Mouse (Mus musculus) embryonic facial prominence, embryonic 14.5 days (tissue): ENCODE results near the gene Chac1. TPM values are rescaled to one million over a fixed set of nuclear protein-coding genes. Genes with fewer than 3 reads are reported as not detected.
A peak's percentile ranks its signal among the peaks of the same experiment; 100 is the strongest.

Experiments used
- ATAC-seq: fragments of 200-750 bp; cut with Nextera tagmentation; 2 replicates; pipeline ENCODE4 v1.8.0; 2017; ENCODE audit warnings: low read depth, moderate number of reproducible peaks, moderate TSS enrichment
- DNase-seq: peaks from one replicate; pipeline ENCODE4 v3.0.0-alpha.2; 2015; ENCODE audit warnings: low spot score
- H3K27ac ChIP-seq: fragments of 300-500 bp; sonication (generic); replicated peaks from 2 replicates; pipeline ENCODE4 v1.5.1; 2014; ENCODE audit warnings: low read depth, mild to moderate bottlenecking, low read length, moderate library complexity
- H3K27me3 ChIP-seq: fragments of 300-500 bp; sonication (generic); replicated peaks from 2 replicates; pipeline ENCODE4 v1.6.1; 2014; ENCODE audit warnings: low read length; ENCODE audit not compliant: control insufficient read depth, insufficient read depth
- H3K36me3 ChIP-seq: fragments of 300-500 bp; sonication (generic); 2 replicates; pipeline ENCODE4 v1.6.1; 2014; ENCODE audit warnings: low read length, mixed read lengths; ENCODE audit not compliant: control insufficient read depth, insufficient read depth
- H3K4me1 ChIP-seq: fragments of 300-500 bp; sonication (generic); 2 replicates; pipeline ENCODE4 v1.6.1; 2014; ENCODE audit warnings: antibody characterized with exemption, low read length; ENCODE audit not compliant: control insufficient read depth, insufficient read depth
- H3K4me2 ChIP-seq: fragments of 300-500 bp; sonication (generic); 2 replicates; pipeline ENCODE4 v1.6.1; 2014; ENCODE audit warnings: low read depth, mild to moderate bottlenecking, low read length, moderate library complexity, mixed read lengths
- H3K4me3 ChIP-seq: fragments of 300-500 bp; sonication (generic); 2 replicates; pipeline ENCODE4 v1.5.1; 2014; ENCODE audit warnings: low read depth, mild to moderate bottlenecking, low read length
- H3K9ac ChIP-seq: fragments of 300-500 bp; sonication (generic); 2 replicates; pipeline ENCODE4 v1.6.1; 2014; ENCODE audit warnings: low read depth, mild to moderate bottlenecking, low read length, moderate library complexity, mixed read lengths
- H3K9me3 ChIP-seq: fragments of 300-500 bp; sonication (generic); 2 replicates; pipeline ENCODE4 v1.6.1; 2016; ENCODE audit warnings: low read length; ENCODE audit not compliant: control insufficient read depth
- WGBS: fragments of 180-500 bp; shearing (Covaris S2); extraction: QIAGEN DNeasy Blood & Tissue Kit; methylation state at CpG from one replicate; pipeline ENCODE4 v1.1.7; 2014; 5-methylcytosine and 5-hydroxymethylcytosine counted together
- polyA plus RNA-seq: library from polyadenylated mRNA; unstranded; fragments of >200 nt; fragmentation: Nextera tagmentation; extraction: Ambion mirVana; gene quantifications from 2 replicates; pipeline ENCODE4 v1.2.1, GENCODE M21; 2014

Gene Chac1
- 1.4 and 1.7 TPM in 2 replicates for polyA plus RNA-seq

DNA sequence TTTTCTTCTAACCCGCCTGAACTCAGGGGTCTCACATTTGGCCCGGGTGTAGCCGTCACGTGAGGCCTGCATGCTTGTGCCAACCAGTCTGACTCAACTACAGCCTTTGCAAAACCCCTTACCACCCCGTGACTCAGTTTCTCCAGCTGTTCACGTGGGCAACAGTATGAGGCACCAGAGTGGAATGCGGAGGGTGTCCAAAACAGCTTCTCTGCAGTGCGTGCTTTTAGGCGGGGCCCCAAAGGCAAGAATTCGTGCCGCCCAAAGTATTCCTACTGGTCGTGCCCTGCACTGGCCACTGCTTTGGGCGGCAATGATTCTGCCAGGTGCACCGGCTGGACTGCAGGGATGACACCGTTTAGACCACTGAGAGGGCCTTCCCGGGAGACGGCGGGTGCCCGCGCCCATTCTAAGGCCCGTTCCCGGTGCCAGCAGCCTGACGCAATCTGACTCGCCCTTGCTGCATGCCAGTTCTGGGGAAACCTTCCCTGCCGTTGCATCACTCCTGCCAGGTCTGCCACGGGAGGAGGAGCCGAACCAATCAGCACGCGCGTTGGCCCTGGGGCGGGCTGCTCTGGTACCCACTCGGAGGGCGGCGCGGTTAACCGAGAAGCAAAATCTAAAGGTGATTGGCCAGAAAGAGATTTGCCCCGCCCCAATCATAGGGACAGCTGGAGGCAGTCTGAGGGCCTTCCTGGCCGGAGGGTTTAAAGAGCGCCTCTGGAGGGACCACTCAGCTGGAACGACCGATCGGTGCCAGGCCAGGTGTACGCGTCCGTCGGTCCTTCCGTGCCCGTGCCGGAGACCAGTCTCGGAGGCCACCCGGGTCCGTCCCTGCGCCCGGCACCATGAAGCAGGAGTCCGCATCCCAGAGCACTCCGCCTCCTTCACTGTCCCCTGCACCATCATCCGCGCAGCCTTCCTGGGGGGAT is at the start of gene Chac1:
TSS of gene Chac1 (plus strand) at position 675 of the 932 bp plus-strand sequence.
- Histone ChIP-seq H3K4me1 (peaks cover 5% of the 10 kb centered on the region), H3K4me2 (peak within 1 kb of the TSS; percentile 87), H3K27me3 (peaks cover 13% of the 10 kb centered on the region), H3K36me3 (no peaks in the 10 kb centered on the region), H3K9me3 (no peaks in the 10 kb centered on the region), H3K9ac (peak within 1 kb of the TSS; percentile 67), H3K27ac (no peak within 1 kb of the TSS), H3K4me3 (peak within 1 kb of the TSS; percentile 54)
- ATAC-seq: peak; percentile 96
- WGBS: 4% methylated on average over 51 of the region's 58 CpGs
- peak; percentile 91 for DNase-seq

DNA sequence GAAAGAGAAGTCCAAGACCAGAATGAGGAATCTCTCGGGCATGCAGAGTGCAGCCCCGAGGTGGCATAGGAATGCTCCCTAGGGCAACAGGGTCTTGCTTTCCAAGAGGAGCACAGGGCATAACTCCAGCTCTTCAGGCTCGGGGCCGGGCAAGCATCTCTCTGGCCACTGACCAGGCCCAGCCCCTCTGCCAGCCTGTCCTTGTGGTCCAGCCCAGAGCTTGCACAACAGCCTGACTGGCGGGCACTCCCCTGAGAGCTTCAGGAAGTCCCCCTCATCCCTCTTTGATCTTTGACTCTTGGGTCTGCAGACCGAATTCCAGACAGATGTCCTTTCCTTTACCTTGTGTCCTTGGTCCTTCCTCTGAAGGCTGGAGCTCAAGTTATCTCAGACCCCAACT is 48.2 kb upstream of the Chac1 start:
- Histone ChIP-seq H3K27me3 (no peaks in the 10 kb centered on the region), H3K9ac (no peak overlapping the region), H3K9me3 (no peaks in the 10 kb centered on the region), H3K4me2 (no peak overlapping the region), H3K36me3 (peaks cover 19% of the 10 kb centered on the region), H3K4me3 (no peak overlapping the region), H3K27ac (no peak overlapping the region), H3K4me1 (peaks cover 6% of the 10 kb centered on the region; the same call in 1 of the 2 replicates)
- WGBS: 67% methylated on average over 6 of the region's 6 CpGs
- no peak for ATAC-seq
- DNase-seq: no peak

DNA sequence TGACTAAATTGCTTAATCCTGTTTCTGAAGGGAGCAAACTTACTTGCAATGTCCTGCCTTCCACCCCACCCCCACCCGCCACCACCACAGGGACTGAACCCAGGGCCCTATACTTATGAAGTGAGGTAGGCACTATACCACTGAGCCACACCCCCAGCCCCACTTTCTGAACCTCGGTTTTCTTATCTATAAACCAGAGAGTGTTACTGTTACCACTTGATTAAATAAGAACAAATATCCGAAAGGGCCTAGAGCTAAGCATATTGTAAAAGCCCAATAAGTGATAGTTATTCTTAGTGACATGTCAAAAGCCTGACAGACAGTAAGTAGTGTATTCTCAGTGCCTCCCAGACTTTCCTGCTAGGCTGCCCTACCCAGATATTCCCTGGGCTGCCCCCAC is 46.6 kb upstream of the Chac1 start:
- no peaks in the 10 kb centered on the region for H3K9me3 ChIP-seq
- DNase-seq (no peak), ATAC-seq (no peak)
- H3K27me3 ChIP-seq: no peaks in the 10 kb centered on the region
- no peak overlapping the region for H3K27ac ChIP-seq
- no peak overlapping the region for H3K9ac ChIP-seq
- no peak overlapping the region for H3K4me3 ChIP-seq
- 49% methylated on average over 3 of the region's 3 CpGs for WGBS
- no peak overlapping the region for H3K4me2 ChIP-seq
- peaks cover 6% of the 10 kb centered on the region; the same call in 1 of the 2 replicates for H3K4me1 ChIP-seq
- H3K36me3 ChIP-seq: 0 out of 2 replicates have a peak, but pooled peaks cover 4% of the 10 kb centered on the region

DNA sequence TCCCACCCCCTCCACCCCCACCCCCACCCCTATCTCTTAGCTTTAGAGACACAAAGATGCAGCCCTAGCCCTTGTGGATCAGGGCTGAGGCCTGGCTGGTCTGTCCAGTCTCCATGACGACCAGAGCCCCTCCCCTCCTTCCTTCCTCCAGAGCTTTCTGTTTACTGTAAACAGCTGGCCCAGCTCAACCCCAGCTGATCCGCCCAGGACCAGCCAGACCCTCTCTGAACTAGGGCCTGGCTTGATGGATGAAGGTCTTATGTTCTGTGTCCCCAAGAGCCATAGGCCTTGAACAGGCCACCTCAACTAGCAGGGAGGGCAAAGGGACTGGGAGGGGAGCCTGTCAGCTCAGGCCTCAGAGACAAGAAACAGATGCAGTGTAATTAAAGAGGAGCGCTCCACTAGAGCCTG is 46.2 kb upstream of the Chac1 start:
- Histone ChIP-seq H3K4me2 (no peak overlapping the region), H3K4me1 (peaks cover 6% of the 10 kb centered on the region; the same call in 1 of the 2 replicates), H3K9me3 (no peaks in the 10 kb centered on the region), H3K4me3 (no peak overlapping the region), H3K27ac (no peak overlapping the region), H3K9ac (no peak overlapping the region), H3K27me3 (no peaks in the 10 kb centered on the region), H3K36me3 (no peaks in the 10 kb centered on the region)
- DNase-seq: no peak
- ATAC-seq: peak; percentile 42; the same call in 1 of the 2 replicates
- 14% methylated on average over 3 of the region's 3 CpGs for WGBS

DNA sequence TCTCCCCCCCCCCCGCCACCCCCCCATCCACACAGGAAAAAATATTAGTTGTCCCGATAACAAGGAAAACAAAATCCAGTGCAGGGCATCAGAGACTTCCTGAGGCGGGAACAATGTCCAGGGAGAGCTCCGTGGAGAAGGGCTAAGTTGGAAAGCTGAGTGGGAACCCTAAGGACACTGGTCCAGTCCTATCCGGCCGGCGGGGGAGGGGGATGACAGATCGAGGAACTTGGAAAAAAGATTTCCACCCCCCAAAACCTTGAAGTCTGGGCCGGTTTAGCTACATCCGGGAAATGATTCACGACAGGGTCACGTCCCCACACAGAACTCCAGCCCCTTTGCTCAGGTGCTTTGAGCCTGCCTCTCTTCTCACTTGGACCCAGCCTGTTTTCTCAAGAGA is 39.5 kb upstream of the Chac1 start:
- DNase-seq: no peak
- Histone ChIP-seq H3K9ac (no peak overlapping the region), H3K4me3 (no peak overlapping the region), H3K4me1 (no peaks in the 10 kb centered on the region), H3K27me3 (no peaks in the 10 kb centered on the region), H3K36me3 (no peaks in the 10 kb centered on the region), H3K9me3 (no peaks in the 10 kb centered on the region), H3K4me2 (no peak overlapping the region), H3K27ac (no peak overlapping the region)
- 33% methylated on average over 12 of the region's 12 CpGs for WGBS
- ATAC-seq: no peak

DNA sequence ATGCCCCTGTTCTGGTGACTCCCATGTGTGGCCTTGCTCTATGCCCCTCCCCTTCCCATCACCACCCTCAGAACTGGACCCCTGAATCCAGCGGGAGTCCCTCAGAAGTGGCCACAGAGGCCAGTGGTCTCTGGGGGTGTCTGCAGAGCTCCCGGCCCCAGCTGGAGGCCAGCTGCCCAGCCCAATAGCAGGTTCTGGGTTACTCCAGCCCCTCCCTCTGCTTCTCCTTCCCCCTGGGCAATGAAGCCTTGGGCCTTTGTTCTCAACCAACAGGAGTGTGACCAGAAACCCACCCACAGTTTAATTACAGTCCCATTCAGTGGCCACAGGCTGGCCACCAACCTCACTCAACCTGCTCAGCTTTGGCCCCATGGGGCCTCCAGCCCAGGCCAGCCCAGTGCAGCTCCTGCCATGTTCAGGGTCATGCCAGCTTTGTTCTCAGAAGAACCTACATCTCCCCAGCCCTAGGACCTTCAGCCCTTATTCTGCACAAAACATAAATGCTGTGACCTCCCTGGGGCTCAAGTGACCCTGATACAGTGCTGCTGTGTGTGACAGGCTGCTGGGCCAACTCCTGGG is 38.6 kb upstream of the Chac1 start:
- no peaks in the 10 kb centered on the region for H3K4me1 ChIP-seq
- no peak overlapping the region for H3K9ac ChIP-seq
- no peaks in the 10 kb centered on the region for H3K27me3 ChIP-seq
- H3K4me2 ChIP-seq: no peak overlapping the region
- WGBS: 64% methylated on average over 2 of the region's 2 CpGs
- H3K4me3 ChIP-seq: no peak overlapping the region
- H3K9me3 ChIP-seq: no peaks in the 10 kb centered on the region
- no peak for ATAC-seq
- no peak overlapping the region for H3K27ac ChIP-seq
- DNase-seq: no peak
- H3K36me3 ChIP-seq: no peaks in the 10 kb centered on the region

DNA sequence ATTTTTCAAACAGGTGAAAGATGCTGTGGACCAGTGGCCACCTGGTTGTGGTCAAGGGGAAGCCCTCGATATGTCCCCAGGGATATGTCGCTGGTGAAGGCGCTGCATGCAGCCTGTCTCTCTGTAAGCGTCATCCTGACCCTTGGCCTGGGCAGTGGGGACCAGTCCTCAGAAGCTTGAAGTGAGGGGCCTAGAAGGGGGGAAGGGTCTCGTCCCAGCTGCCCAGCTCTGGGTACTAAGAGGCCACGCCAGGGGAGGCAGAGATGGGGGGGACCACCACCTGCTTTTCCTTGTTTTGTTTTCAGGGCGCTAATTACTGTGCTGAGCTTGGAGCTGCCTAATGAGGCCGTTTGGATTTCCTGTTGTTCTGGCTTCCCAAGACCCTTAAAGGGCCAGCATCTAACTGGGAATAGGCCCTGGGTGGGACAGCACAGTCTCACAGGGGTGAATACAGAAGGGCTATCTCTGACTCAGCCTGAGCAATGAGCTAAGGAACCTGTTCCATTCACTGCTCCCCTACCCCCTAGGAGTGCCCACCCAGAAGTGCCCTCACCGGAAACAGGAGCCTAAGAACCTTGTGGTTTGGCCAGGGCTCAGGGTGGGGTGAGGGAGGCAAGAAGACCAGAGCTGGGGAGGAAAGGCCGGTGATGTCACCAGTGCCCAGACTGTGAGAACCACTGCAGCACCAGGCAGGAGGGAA is 37.1 kb upstream of the Chac1 start:
- Histone ChIP-seq H3K9ac (no peak overlapping the region; the same call in 1 of the 2 replicates), H3K27ac (no peak overlapping the region), H3K9me3 (no peaks in the 10 kb centered on the region), H3K4me2 (no peak overlapping the region), H3K4me3 (no peak overlapping the region), H3K4me1 (no peaks in the 10 kb centered on the region), H3K36me3 (no peaks in the 10 kb centered on the region), H3K27me3 (no peaks in the 10 kb centered on the region)
- peak; percentile 62; the same call in 1 of the 2 replicates for ATAC-seq
- DNase-seq: no peak
- WGBS: 17% methylated on average over 10 of the region's 10 CpGs

DNA sequence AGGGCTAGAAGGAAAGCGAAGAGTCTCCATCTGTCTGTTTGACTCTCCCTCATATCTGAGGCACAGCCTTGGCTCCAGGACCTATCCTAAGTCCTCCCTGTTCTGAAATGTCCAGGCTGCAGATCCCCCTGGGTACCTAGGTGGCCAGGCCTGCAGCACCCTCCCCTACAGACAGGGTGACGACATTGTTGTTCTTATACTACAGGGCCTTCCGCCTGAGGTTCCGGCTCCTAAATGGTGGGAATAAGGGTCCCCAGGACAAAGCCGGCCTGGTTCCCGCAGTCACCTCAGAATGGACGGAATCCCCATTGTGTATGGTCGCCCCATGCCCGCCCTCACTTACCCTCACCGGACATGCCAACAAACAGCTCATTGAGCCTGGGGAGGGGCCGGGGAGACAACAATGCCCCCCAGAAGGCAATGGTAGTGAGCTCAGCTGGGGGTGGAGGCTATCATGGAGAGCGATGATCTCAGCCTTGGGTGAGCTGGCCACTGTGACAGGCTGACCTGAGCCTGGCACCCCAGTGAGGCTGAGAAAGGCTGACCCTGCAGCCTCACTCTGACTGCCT is 36.2 kb upstream of the Chac1 start:
- DNase-seq: no peak
- H3K9ac ChIP-seq: no peak overlapping the region
- no peak for ATAC-seq
- no peaks in the 10 kb centered on the region for H3K27me3 ChIP-seq
- H3K9me3 ChIP-seq: no peaks in the 10 kb centered on the region
- no peak overlapping the region for H3K4me3 ChIP-seq
- H3K4me2 ChIP-seq: no peak overlapping the region
- H3K36me3 ChIP-seq: no peaks in the 10 kb centered on the region
- H3K4me1 ChIP-seq: no peaks in the 10 kb centered on the region
- H3K27ac ChIP-seq: no peak overlapping the region
- WGBS: 76% methylated on average over 12 of the region's 12 CpGs
